Mouse (Mus musculus): ENCODE data around the gene Fbxo33. TPM values are rescaled to one million over a fixed set of nuclear protein-coding genes. Genes with fewer than 3 reads are reported as not detected.
"Not testable (repeated sequence)": the region's sequence is repeated elsewhere in the genome, so short reads cannot be mapped to it uniquely, and the experiment has no call there.

Gene Fbxo33
- 37.4 and 46.3 TPM in 2 replicates for total RNA-seq (2017)

GRCm38 (mm10) chr12:59219325-59220225, at the start of gene Fbxo33:
Gene Fbxo33 (minus strand): TSS chr12:59219725.
- ATAC-seq (replicated peaks; ENCODE audit: low read depth, poor library complexity, severe bottlenecking) = peak; percentile 78

DNA sequence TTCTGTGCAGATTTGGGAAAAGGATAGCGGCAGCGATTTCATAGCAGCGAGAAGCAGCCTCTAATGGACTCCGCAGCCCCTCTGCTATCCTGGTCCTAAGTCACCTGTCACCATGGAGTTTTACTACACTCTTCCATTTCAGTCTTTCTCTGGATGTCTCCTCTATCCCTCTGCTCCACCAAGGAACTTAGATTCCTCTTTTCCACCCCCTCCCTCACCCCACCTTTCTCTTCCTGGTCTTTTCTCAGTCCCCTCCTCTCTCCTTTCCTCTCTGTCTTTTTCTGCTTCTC, 46.4 kb upstream of the Fbxo33 start:
- ATAC-seq (replicated peaks; ENCODE audit: low read depth, poor library complexity, severe bottlenecking) = no peak

DNA sequence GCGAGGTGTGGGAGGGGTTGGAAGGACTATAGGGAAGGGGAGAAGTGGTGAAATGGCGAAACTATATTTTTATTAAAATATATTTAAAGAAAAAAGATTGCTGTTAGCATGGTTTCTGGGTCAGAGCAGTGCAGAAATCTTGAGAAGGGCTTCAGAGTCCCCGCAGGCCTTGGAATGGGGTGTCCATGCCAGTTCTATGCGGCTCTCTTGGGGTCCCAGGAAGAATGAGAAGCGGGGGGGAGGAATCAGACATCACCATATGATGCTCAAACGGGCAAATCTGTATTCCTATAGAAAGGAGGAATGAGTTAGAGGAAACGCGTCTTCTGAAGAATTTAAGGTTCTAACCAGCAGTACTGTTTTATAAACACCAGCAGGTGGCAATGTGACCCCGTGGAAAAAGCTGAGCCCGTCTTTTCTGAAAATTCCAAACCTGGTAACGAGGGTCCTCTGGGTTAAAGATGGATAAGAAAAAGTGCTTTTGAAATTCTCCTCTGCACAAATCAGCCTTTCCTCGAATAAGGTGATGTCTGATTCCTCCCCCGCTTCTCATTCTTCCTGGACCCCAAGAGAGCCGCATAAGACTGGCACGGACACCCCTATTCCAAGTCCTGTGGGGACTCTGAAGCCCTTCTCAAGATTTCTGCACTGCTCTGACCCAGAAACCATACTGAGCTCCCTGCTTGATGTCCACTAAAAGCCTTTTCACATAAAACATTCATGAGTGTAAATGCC, 45.8 kb upstream of the Fbxo33 start:
- ATAC-seq (replicated peaks; ENCODE audit: low read depth, poor library complexity, severe bottlenecking) = peak; percentile 71; the same call in 1 of the 2 replicates

DNA sequence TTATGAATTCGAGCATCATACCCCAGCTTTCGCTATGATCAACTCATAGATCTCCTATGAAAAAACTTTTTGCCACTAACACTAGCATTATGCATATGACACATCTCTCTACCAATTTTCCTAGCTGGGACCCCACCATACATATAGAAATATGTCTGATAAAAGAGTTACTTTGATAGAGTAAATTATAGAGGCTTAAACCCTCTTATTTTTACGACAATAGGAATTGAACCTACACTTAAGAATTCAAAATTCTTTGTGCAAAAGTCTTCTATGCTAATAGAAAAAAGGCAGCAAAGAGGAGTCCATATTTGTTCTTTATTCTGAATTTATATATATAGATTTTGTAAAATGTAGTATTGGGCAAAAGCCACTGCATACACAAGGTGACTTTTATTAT, 43.3 kb upstream of the Fbxo33 start:
- peak; percentile 91 for ATAC-seq (replicated peaks; ENCODE audit: low read depth, poor library complexity, severe bottlenecking)

- no peak for ATAC-seq (replicated peaks; ENCODE audit: low read depth, poor library complexity, severe bottlenecking)
Observed at GRCm38 (mm10) chr12:59260798-59261197, 41.3 kb upstream of the Fbxo33 start.

- ATAC-seq (replicated peaks; ENCODE audit: low read depth, poor library complexity, severe bottlenecking) = no peak
Observed at GRCm38 (mm10) chr12:59260362-59260761, 40.8 kb upstream of the Fbxo33 start.

- ATAC-seq (replicated peaks; ENCODE audit: low read depth, poor library complexity, severe bottlenecking) = no peak
Observed at GRCm38 (mm10) chr12:59259015-59259414, 39.5 kb upstream of the Fbxo33 start.

GRCm38 (mm10) chr12:59250259-59250827, 30.8 kb upstream of the Fbxo33 start:
- ATAC-seq (replicated peaks; ENCODE audit: low read depth, poor library complexity, severe bottlenecking) = peak; percentile 42

DNA sequence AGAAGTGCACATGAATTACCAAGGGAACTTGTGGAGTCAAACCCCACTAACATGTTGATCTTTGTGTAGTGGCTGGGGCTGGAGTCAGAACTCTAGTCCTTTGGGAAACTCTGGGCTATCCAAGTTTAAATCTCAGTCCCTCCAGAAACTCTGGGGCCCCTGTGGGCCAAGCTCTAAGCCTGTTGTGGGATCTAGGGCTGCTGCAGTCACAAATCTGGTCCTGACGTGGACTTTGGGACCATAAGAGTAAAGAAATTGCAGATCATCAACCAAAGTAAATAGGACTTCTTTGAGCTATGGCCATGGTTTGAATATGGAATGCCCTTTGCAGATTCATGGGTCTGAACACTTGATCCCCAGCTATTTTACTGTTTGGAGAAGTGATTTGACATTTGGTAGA, 29.4 kb upstream of the Fbxo33 start:
- no peak for ATAC-seq (replicated peaks; ENCODE audit: low read depth, poor library complexity, severe bottlenecking)

DNA sequence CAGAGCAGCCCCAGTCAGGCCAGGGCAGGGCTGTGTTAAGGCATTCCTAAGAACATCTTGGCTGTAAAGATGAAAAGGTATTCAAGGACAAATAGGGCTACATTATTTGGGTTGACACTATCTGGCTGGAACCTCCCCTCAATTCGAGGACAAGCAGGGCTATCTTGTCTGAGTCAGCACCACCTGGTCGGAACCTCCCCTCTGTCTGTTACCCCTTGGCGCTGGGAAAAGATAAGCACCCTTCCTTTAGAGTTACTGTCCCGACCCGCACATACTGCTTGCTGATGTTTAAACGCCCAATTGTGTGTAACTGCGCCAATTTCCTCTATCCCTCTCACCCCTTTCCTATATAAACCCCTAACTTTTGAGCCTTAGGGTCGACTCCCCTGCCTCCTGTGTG, 21.5 kb upstream of the Fbxo33 start:
- ATAC-seq (replicated peaks; ENCODE audit: low read depth, poor library complexity, severe bottlenecking) = not testable (repeated sequence)

DNA sequence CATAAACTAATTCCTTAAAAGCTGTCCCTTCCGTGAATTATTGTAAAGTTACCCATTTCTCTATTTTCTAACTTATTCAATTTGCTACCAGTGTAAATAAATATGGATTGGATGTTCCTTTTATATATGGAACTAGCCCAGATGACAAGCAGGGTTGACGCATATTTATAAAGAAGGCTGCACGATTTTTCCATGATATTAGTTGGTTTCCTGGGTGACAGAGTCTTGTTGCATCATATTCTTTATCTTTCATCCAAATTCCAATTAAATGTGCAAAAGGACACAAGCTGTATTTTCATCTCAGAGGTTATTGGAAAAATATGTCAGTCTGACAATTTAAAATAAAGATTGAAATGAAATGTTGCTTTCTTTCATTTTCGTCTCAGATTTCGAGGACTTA, 18.9 kb upstream of the Fbxo33 start:
- ATAC-seq (replicated peaks; ENCODE audit: low read depth, poor library complexity, severe bottlenecking) = no peak

DNA sequence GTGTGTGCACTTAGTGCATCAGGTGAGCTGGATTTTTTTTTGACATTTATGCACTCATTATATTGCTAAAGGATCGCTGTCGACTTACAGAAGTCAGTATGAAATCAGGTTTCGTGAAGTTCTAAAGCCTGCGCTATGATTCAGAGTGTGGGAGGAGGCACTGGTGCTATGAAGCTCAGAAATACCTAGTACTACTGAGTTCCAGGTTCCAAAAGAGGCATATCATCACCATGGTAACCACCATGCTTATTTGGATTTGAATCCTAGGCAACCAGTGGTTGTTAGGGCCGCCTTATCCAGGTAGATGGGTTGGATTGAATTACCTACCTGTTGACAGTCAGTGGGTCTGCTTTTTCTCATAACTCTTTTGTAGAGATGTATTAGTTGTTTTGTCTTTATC, 8.9 kb upstream of the Fbxo33 start:
- ATAC-seq (replicated peaks; ENCODE audit: low read depth, poor library complexity, severe bottlenecking) = no peak

DNA sequence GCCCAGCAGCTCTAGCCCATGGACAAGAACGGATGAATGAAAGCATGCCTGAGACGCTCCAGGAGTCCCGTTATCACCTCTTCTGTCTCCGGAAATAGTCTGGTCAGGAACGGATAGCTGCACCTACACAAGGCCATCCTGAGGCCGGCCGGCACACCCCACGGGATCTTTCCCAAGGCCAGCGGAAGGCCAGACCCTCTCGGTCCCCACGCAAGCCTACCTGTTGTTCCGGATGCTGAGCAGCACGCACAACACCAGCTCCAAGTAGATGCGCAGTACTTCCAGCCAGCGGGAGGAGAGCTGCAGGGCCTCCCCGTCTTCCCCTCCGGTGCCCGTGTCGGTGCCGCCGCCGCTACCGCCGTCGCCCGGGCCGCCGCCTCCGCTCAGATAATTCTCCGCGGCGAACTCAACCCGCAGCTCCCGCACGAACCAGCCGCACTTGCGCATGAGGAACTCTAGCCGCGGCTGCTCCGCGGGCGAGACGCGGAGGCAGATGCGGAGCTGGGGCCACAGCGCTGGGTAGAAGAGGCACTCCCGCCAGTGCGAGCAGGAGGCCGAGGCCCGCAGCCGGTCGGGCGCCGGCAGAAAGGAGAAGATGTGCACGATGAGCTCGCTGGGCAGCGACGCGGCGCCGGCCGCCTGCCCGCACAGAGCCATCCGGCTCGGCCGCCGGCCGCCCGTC, 744 bp downstream of the Fbxo33 start:
- ATAC-seq (replicated peaks; ENCODE audit: low read depth, poor library complexity, severe bottlenecking) = 0 out of 2 replicates have a peak, but pooled peaks have one; percentile 1

DNA sequence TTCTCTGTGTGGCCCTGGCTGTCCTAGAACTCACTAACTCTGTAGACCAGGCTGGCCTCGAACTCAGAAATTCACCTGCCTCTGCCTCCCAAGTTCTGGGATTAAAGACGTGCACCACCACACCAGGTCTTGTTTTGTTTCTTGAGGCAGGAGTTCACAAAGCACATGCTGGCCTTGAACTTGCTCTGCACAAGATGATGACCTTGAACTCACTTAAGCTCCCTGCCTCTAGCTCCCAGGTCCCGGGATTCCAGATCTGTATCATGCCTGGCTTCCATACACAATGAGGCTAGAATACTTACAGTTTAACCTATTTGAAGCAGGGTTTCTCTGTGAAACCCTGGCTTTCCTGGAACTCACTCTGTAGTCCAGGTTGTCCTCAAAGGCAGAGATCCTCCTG, 2.2 kb downstream of the Fbxo33 start:
- ATAC-seq (replicated peaks; ENCODE audit: low read depth, poor library complexity, severe bottlenecking) = no peak

DNA sequence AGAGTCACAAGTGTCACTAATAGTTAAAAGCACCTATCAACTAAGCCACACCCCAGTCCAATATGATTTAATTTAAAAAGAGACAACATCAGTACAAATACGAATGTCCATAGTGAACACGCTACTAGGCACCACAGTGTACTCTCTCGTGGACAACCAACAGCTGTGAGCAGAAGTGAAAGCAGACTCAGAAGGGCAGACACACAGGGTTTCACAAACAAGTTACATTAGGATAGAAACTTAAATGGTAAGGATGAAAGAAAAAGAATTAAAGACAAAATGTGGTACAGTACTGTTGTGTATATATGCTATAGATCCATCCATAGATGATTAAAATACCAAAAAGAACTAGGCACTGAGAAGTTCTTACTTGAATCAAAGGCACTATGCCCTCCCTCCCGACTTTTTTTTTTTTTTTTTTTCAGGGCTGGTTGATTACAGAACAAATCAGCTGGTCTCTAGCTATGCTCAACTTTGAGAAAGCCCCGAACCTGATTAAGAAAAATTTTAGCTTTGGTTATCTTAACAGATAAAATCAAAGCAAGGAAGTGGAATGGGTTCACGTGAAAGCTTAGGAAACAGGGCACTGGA, 2.8 kb downstream of the Fbxo33 start:
- ATAC-seq (replicated peaks; ENCODE audit: low read depth, poor library complexity, severe bottlenecking) = 0 out of 2 replicates have a peak, but pooled peaks have one; percentile 10

GRCm38 (mm10) chr12:59216176-59216575, 3.3 kb downstream of the Fbxo33 start:
- ATAC-seq (replicated peaks; ENCODE audit: low read depth, poor library complexity, severe bottlenecking) = peak; percentile 34

- no peak for ATAC-seq (replicated peaks; ENCODE audit: low read depth, poor library complexity, severe bottlenecking)
Observed at GRCm38 (mm10) chr12:59207814-59208213, 11.7 kb downstream of the Fbxo33 start.

DNA sequence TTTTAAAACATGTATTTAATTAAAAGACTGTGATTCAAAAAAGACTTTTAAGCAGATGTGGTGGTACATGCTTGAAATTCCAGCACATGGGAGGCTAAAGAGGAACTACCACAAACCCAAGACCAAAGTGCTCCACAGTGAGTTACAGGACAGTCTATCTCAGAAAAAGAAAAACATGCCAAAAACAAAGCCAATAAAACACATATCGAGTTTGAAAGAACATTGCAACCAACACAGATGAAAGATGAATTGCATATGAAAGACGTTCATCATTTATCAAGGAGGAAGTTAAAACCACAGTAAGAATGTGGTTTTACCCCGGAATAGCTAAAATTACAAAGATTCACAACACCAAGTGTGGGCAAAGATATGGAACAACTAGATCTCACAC, 12.5 kb downstream of the Fbxo33 start:
- ATAC-seq (replicated peaks; ENCODE audit: low read depth, poor library complexity, severe bottlenecking) = peak; percentile 88

- ATAC-seq (replicated peaks; ENCODE audit: low read depth, poor library complexity, severe bottlenecking) = peak; percentile 41
Observed at GRCm38 (mm10) chr12:59206208-59206999, 13.1 kb downstream of the Fbxo33 start.

Data from common myeloid progenitor, adult 5-6 weeks (primary cell).